Mouse (Mus musculus) skeletal muscle tissue, adult 2 months (tissue): Measurements from ENCODE around the gene Ophn1.
A peak's percentile ranks its signal among the peaks of the same experiment; 100 is the strongest.

Source experiments
- DNase-seq: peaks from one replicate; pipeline ENCODE4 v3.0.0-alpha.2; 2012; ENCODE audit warnings: low read depth, low spot score

The Ophn1 gene

GRCm38 (mm10) chrX:98835989-98836388 lies 54.8 kb downstream of the Ophn1 start:
- no peak for DNase-seq

GRCm38 (mm10) chrX:98803813-98804212 lies 87.0 kb downstream of the Ophn1 start:
- no peak for DNase-seq

- no peak for DNase-seq
Measured at GRCm38 (mm10) chrX:98774247-98774950, 116.4 kb downstream of the Ophn1 start.

- no peak for DNase-seq
Measured at GRCm38 (mm10) chrX:98755089-98755488, 135.7 kb downstream of the Ophn1 start.

- no peak for DNase-seq
Measured at GRCm38 (mm10) chrX:98751279-98751817, 139.5 kb downstream of the Ophn1 start.

- no peak for DNase-seq
Measured at GRCm38 (mm10) chrX:98736758-98737157, 154.1 kb downstream of the Ophn1 start.

- DNase-seq, result no peak
Measured at GRCm38 (mm10) chrX:98722991-98723390, 167.8 kb downstream of the Ophn1 start.

GRCm38 (mm10) chrX:98707766-98708165 lies 183.1 kb downstream of the Ophn1 start:
- DNase-seq, result peak; percentile 5

GRCm38 (mm10) chrX:98701635-98702034 lies 189.2 kb downstream of the Ophn1 start:
- peak; percentile 54 for DNase-seq

GRCm38 (mm10) chrX:98682603-98683002 lies 208.2 kb downstream of the Ophn1 start:
- DNase-seq, result no peak

GRCm38 (mm10) chrX:98681281-98681680 lies 209.5 kb downstream of the Ophn1 start:
- DNase-seq, result no peak

GRCm38 (mm10) chrX:98670988-98671387 lies 219.8 kb downstream of the Ophn1 start:
- DNase-seq, result peak; percentile 26

- no peak for DNase-seq
Measured at GRCm38 (mm10) chrX:98651431-98651830, 239.4 kb downstream of the Ophn1 start.

GRCm38 (mm10) chrX:98628666-98629404 lies 262.0 kb downstream of the Ophn1 start:
- DNase-seq, result no peak

GRCm38 (mm10) chrX:98618865-98619264 lies 272.0 kb downstream of the Ophn1 start:
- peak; percentile 2 for DNase-seq

- DNase-seq, result no peak
Measured at GRCm38 (mm10) chrX:98617426-98617825, 273.4 kb downstream of the Ophn1 start.

- peak; percentile 0 for DNase-seq
Measured at GRCm38 (mm10) chrX:98574201-98574600, 316.6 kb downstream of the Ophn1 start.

- DNase-seq, result no peak
Measured at GRCm38 (mm10) chrX:98546458-98546857, 344.4 kb downstream of the Ophn1 start.

- peak; percentile 1 for DNase-seq
Measured at GRCm38 (mm10) chrX:98515329-98515728, 375.5 kb downstream of the Ophn1 start.

GRCm38 (mm10) chrX:98514359-98514904 lies 376.4 kb downstream of the Ophn1 start:
- DNase-seq, result no peak
